8 mouse cellular contexts compared by ENCODE assay signal in genomic region chr8:10043842-10044510, GRCm38 (mm10). TPM values are rescaled to one million over a fixed set of nuclear protein-coding genes. Genes with fewer than 3 reads are reported as not detected.
DNase-seq lines count a peak whose midpoint lies in the region; ATAC-seq and TF ChIP-seq lines count a peak whose summit lies in the region.

No protein-coding gene starts in this region.

- no peak overlapping the region for H3K9ac ChIP-seq in heart, postnatal 0 days (replicated peaks; ENCODE audit: low read depth, low read length)

- peak; percentile 71 for TF ChIP-seq CTCF in heart, postnatal 0 days (IDR thresholded peaks at IDR 0.05; ENCODE audit: low read depth)
- peak; percentile 72; the same call in 1 of the 2 replicates for TF ChIP-seq CTCF in brain, embryonic 14.5 days (IDR thresholded peaks at IDR 0.05; ENCODE audit: borderline replicate concordance, extremely low read depth, insufficient read depth, insufficient read length)

- TF ChIP-seq POLR2A in brain, embryonic 14.5 days (IDR thresholded peaks at IDR 0.05; ENCODE audit: borderline replicate concordance, extremely low read depth, insufficient read depth, insufficient read length, poor library complexity, severe bottlenecking): no peak

- H3K9me3 ChIP-seq in heart, postnatal 0 days (replicated peaks; ENCODE audit: control insufficient read depth, low read length): no peaks in the 10 kb centered on the region

- no peak for ATAC-seq in heart, postnatal 0 days (ENCODE audit: insufficient read depth, low read depth)

- TF ChIP-seq EP300 in heart, postnatal 0 days (IDR thresholded peaks at IDR 0.05; ENCODE audit: low read depth): no peak

- WGBS in heart, postnatal 0 days: 55% methylated on average over 13 of the region's 13 CpGs

- H3K4me1 ChIP-seq in heart, postnatal 0 days (ENCODE audit: control insufficient read depth, insufficient read depth): 0 out of 2 replicates have a peak, but pooled peaks cover 3% of the 10 kb centered on the region

- H3K36me3 ChIP-seq in heart, postnatal 0 days (replicated peaks; ENCODE audit: control insufficient read depth, insufficient read depth, low read length): no peaks in the 10 kb centered on the region

- no peaks in the 10 kb centered on the region for H3K27me3 ChIP-seq in heart, postnatal 0 days (ENCODE audit: control insufficient read depth, insufficient read depth, low read length)

- no peak overlapping the region for H3K4me3 ChIP-seq in heart, postnatal 0 days (ENCODE audit: low read depth, low read length)

- H3K27ac ChIP-seq in heart, postnatal 0 days (ENCODE audit: low read depth): no peak overlapping the region

- H3K4me2 ChIP-seq in heart, postnatal 0 days (ENCODE audit: low read depth, low read length): no peak overlapping the region

- intact Hi-C loops in left cerebral cortex, postnatal 14 days (cut with DNase I): loop anchor here (2.0 to 10.0 kb wide), 2 partner anchors 261 to 359 kb away; no protein-coding TSS in a partner anchor

- peak; percentile 9 for DNase-seq in heart, postnatal 0 days (ENCODE audit: low spot score)
- DNase-seq in heart, adult 8-10 months (ENCODE audit: low spot score): no peak
- peak; percentile 54 for DNase-seq in 416B (ENCODE audit: low read depth)
- peak; percentile 88 for DNase-seq in brain, embryonic 14.5 days (ENCODE audit: low read depth)
- peak; percentile 24 to 43 for DNase-seq in frontal cortex, postnatal 25 days (ENCODE audit: low spot score in 2 of 2)
- peak; percentile 57 to 78 for DNase-seq in left cerebral cortex, postnatal 14 days (ENCODE audit: low spot score in 2 of 2)
- peak; percentile 39 for DNase-seq in right cerebral cortex, adult 18-20 months
- no peak for DNase-seq in T-cell, adult 2 months (ENCODE audit: low spot score)

RNA-seq across cellular contexts. Expression of gene Tnfsf13b, which starts 37.7 kb away (rescaled TPM):
- 6.2 TPM in 1 of 2 replicates, not detected in the other for total RNA-seq in heart, postnatal 0 days (2014; rRNA removed; ENCODE audit: low replicate concordance)
- polyA plus RNA-seq in heart, postnatal 0 days (2015; fragmentation: Nextera tagmentation; extraction: Ambion mirVana): 0.36 and 0.47 TPM in 2 replicates
- 1 to 10 TPM; 5.1 to 7.8 (median 5.7) TPM for total RNA-seq in heart, adult 8-10 months (2022)
- polyA plus RNA-seq in brain, embryonic 14.5 days (2012; rRNA removed): 0.35 and 0.64 TPM in 2 replicates
- total RNA-seq in left cerebral cortex, postnatal 14 days (2021): 1 to 10 TPM; 3.2 to 3.9 TPM

Comparison
In these comparisons a context has a peak if more than half of its experiments do, and no peak if none do; other contexts are left out.
1. DNase-seq: peak in heart, postnatal 0 days (single experiment), 416B (single experiment), brain, embryonic 14.5 days (single experiment), frontal cortex, postnatal 25 days (2 of 2), left cerebral cortex, postnatal 14 days (2 of 2) and right cerebral cortex, adult 18-20 months (single experiment); none in heart, adult 8-10 months (single experiment) and T-cell, adult 2 months (single experiment).